Mouse (Mus musculus): ENCODE data around the gene Gm49391.
A peak's percentile ranks its signal among the peaks of the same experiment; 100 is the strongest.
"Not testable (repeated sequence)": the region's sequence is repeated elsewhere in the genome, so short reads cannot be mapped to it uniquely, and the experiment has no call there.

The Gm49391 gene

GRCm38 (mm10) chr13:60936500-60936901 is at the start of gene Gm49391, which contains the start of gene Ctla2a:
TSS of gene Gm49391 (minus strand) at chr13:60936571.
TSS of gene Ctla2a (minus strand) at chr13:60936625.
- no peak for DNase-seq (ENCODE audit: low read depth, low spot score)

GRCm38 (mm10) chr13:60972319-60972718 is 35.9 kb upstream of the Gm49391 start:
- peak; percentile 25 for DNase-seq (ENCODE audit: low read depth, low spot score)

- not testable (repeated sequence) for DNase-seq (ENCODE audit: low read depth, low spot score)
Observed at GRCm38 (mm10) chr13:60963985-60964384, 27.6 kb upstream of the Gm49391 start.

- no peak for DNase-seq (ENCODE audit: low read depth, low spot score)
Observed at GRCm38 (mm10) chr13:60961706-60962105, 25.3 kb upstream of the Gm49391 start.

GRCm38 (mm10) chr13:60941884-60942283 is 5.5 kb upstream of the Gm49391 start, which contains the start of gene Tpbpa:
TSS of gene Tpbpa (minus strand) at chr13:60941984.
- not testable (repeated sequence) for DNase-seq (ENCODE audit: low read depth, low spot score)

GRCm38 (mm10) chr13:60935490-60935889 is 881 bp downstream of the Gm49391 start, which contains the start of gene Gm49393:
TSS of gene Gm49393 (minus strand) at chr13:60935590.
- not testable (repeated sequence) for DNase-seq (ENCODE audit: low read depth, low spot score)

GRCm38 (mm10) chr13:60904780-60905179 is 31.6 kb downstream of the Gm49391 start, which contains the start of gene Tpbpb:
TSS of gene Tpbpb (minus strand) at chr13:60904880.
- not testable (repeated sequence) for DNase-seq (ENCODE audit: low read depth, low spot score)

- no peak for DNase-seq (ENCODE audit: low read depth, low spot score)
Observed at GRCm38 (mm10) chr13:60897328-60897727, 39.0 kb downstream of the Gm49391 start, which contains the start of gene Ctla2b. TSS of gene Ctla2b (minus strand) at chr13:60897447.

GRCm38 (mm10) chr13:60896794-60897193 is 39.6 kb downstream of the Gm49391 start, which contains the start of gene Gm49392:
TSS of gene Gm49392 (minus strand) at chr13:60896894.
- DNase-seq (ENCODE audit: low read depth, low spot score): not testable (repeated sequence)

GRCm38 (mm10) chr13:60895406-60896160 is 40.8 kb downstream of the Gm49391 start:
- no peak for DNase-seq (ENCODE audit: low read depth, low spot score)

- DNase-seq (ENCODE audit: low read depth, low spot score): no peak
Observed at GRCm38 (mm10) chr13:60892301-60892700, 44.1 kb downstream of the Gm49391 start.

GRCm38 (mm10) chr13:60864281-60864680 is 72.1 kb downstream of the Gm49391 start, which contains the start of gene 4930486L24Rik:
TSS of gene 4930486L24Rik (minus strand) at chr13:60864475.
- no peak for DNase-seq (ENCODE audit: low read depth, low spot score)

- DNase-seq (ENCODE audit: low read depth, low spot score): no peak
Observed at GRCm38 (mm10) chr13:60848241-60849120, 87.9 kb downstream of the Gm49391 start.
